Mouse (Mus musculus) heart, embryonic 14.5 days (tissue): ENCODE measurements around the gene Ralgps1. TPM values are rescaled to one million over a fixed set of nuclear protein-coding genes. Genes with fewer than 3 reads are reported as not detected.

Experiments used
- ATAC-seq: fragments of 200-750 bp; cut with Nextera tagmentation; 2 replicates; pipeline ENCODE4 v1.8.0; 2017; ENCODE audit warnings: low read depth, moderate TSS enrichment; ENCODE audit not compliant: insufficient number of reproducible peaks, insufficient read depth, low FRiP score
- H3K27ac ChIP-seq, 2 experiments: fragments of 200-500 bp in 1 of 2; fragments of 300-500 bp in 1 of 2; sonication (generic) in 1 of 2; replicated peaks in 1 of 2; 2 replicates each; pipeline ENCODE4 v1.5.1; 2012 to 2014; ENCODE audit warnings: low read depth in 2 of 2, low read length in 2 of 2, control low read depth in 1 of 2, mild to moderate bottlenecking in 1 of 2, mixed read lengths in 1 of 2; ENCODE audit not compliant: control insufficient read depth in 1 of 2, insufficient read depth in 1 of 2
- H3K27me3 ChIP-seq: fragments of 300-500 bp; sonication (generic); 2 replicates; pipeline ENCODE4 v1.6.1; 2014; ENCODE audit warnings: mild to moderate bottlenecking, low read length, control low read depth; ENCODE audit not compliant: control insufficient read depth, insufficient read depth
- H3K36me3 ChIP-seq: fragments of 300-500 bp; sonication (generic); 2 replicates; pipeline ENCODE4 v1.6.1; 2014; ENCODE audit warnings: mild to moderate bottlenecking, control low read depth, low read length, mixed read lengths; ENCODE audit not compliant: control insufficient read depth, insufficient read depth
- H3K4me1 ChIP-seq, 2 experiments: fragments of 200-500 bp in 1 of 2; fragments of 300-500 bp in 1 of 2; sonication (generic) in 1 of 2; 2 replicates each; pipeline ENCODE4 v1.6.1; 2012 to 2014; ENCODE audit warnings: low read length in 2 of 2, control low read depth in 1 of 2, mixed read lengths in 1 of 2; ENCODE audit not compliant: control insufficient read depth in 2 of 2, insufficient read depth in 2 of 2
- H3K4me2 ChIP-seq: fragments of 300-500 bp; sonication (generic); 2 replicates; pipeline ENCODE4 v1.6.1; 2014; ENCODE audit warnings: mild to moderate bottlenecking, low read length
- H3K4me3 ChIP-seq, 2 experiments: fragments of 200-500 bp in 1 of 2; fragments of 300-500 bp in 1 of 2; sonication (generic) in 1 of 2; 2 replicates each; pipeline ENCODE4 v1.5.1; 2012 to 2014; ENCODE audit warnings: low read length in 2 of 2, mild to moderate bottlenecking in 2 of 2, control low read depth in 1 of 2, low read depth in 1 of 2, moderate library complexity in 1 of 2; ENCODE audit not compliant: control insufficient read depth in 1 of 2, insufficient read depth in 1 of 2
- H3K9ac ChIP-seq: fragments of 300-500 bp; sonication (generic); 2 replicates; pipeline ENCODE4 v1.6.1; 2014; ENCODE audit warnings: mild to moderate bottlenecking, low read length
- H3K9me3 ChIP-seq: fragments of 300-500 bp; sonication (generic); 2 replicates; pipeline ENCODE4 v1.6.1; 2016; ENCODE audit warnings: low read length, control low read depth; ENCODE audit not compliant: control insufficient read depth
- WGBS: fragments of 180-500 bp; shearing (Covaris S2); extraction: QIAGEN DNeasy Blood & Tissue Kit; methylation state at CpG from one replicate; pipeline ENCODE4 v1.1.7; 2014; 5-methylcytosine and 5-hydroxymethylcytosine counted together
- polyA plus RNA-seq: library from polyadenylated mRNA; unstranded; fragments of >200 nt; fragmentation: Nextera tagmentation; extraction: Ambion mirVana; gene quantifications from 2 replicates; pipeline ENCODE4 v1.2.1, GENCODE M21; 2014

The Ralgps1 gene
- polyA plus RNA-seq, 1 experiment from 2014 or later: 6.7 TPM

DNA sequence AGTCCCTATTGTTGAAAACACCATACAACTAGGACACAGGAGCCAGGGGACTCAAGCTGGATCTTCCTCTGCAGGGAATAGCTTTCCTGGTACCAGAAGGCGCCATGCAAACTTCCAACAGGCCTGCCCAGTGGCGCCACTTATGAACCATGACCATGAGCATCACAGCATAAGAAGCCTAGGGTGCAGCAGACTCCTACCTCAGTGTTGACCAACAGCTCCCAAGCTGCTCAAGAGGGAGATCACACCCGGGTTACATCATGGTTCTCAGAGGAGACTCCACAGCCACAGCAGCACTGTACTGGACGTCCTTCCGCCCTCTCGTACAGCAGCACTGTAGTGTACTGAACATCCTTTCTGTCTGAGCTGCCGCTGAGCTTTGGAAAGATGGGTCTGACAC, 188.0 kb downstream of the Ralgps1 start:
- ATAC-seq: no peak
- H3K9ac ChIP-seq: no peak overlapping the region
- no peaks in the 10 kb centered on the region for H3K27me3 ChIP-seq
- no peak overlapping the region for H3K4me3 ChIP-seq
- no peaks in the 10 kb centered on the region for H3K36me3 ChIP-seq
- no peak overlapping the region for H3K4me2 ChIP-seq
- peaks cover 40 to 46% of the 10 kb centered on the region in 2 experiments for H3K4me1 ChIP-seq
- 92% methylated on average over 7 of the region's 7 CpGs for WGBS
- H3K9me3 ChIP-seq: no peaks in the 10 kb centered on the region
- H3K27ac ChIP-seq: no peak overlapping the region

GRCm38 (mm10) chr2:33179930-33180630, 191.2 kb downstream of the Ralgps1 start:
- 69% methylated on average over 16 of the region's 16 CpGs for WGBS
- no peaks in the 10 kb centered on the region for H3K36me3 ChIP-seq

GRCm38 (mm10) chr2:33179171-33179929, 191.9 kb downstream of the Ralgps1 start:
- no peaks in the 10 kb centered on the region for H3K27me3 ChIP-seq
- no peaks in the 10 kb centered on the region for H3K9me3 ChIP-seq
- H3K9ac ChIP-seq: peak overlapping the region; percentile 8; the same call in 1 of the 2 replicates
- peaks cover 25 to 26% of the 10 kb centered on the region in 2 experiments for H3K4me1 ChIP-seq
- 78% methylated on average over 14 of the region's 14 CpGs for WGBS
- no peak overlapping the region for H3K4me3 ChIP-seq
- H3K4me2 ChIP-seq: no peak overlapping the region
- ATAC-seq: no peak
- 0 out of 4 replicates have a peak overlapping the region, but pooled peaks have one; percentile 15 to 29 for H3K27ac ChIP-seq
- H3K36me3 ChIP-seq: no peaks in the 10 kb centered on the region

More at GRCm38 (mm10) chr2:33179930-33180630, 191.2 kb downstream of the Ralgps1 start:
- Histone ChIP-seq H3K9me3 (no peaks in the 10 kb centered on the region), H3K4me3 (no peak overlapping the region), H3K4me2 (no peak overlapping the region), H3K4me1 (peaks cover 27 to 28% of the 10 kb centered on the region in 2 experiments), H3K9ac (0 out of 2 replicates have a peak overlapping the region, but pooled peaks have one; percentile 0), H3K27me3 (no peaks in the 10 kb centered on the region), H3K27ac (0 out of 4 replicates have a peak overlapping the region, but pooled peaks of 1 of the 2 experiments have one; percentile 15)
- ATAC-seq: no peak

GRCm38 (mm10) chr2:33178243-33178932, 192.9 kb downstream of the Ralgps1 start:
- ATAC-seq: no peak
- peak overlapping the region; percentile 45 for H3K4me2 ChIP-seq
- no peaks in the 10 kb centered on the region for H3K9me3 ChIP-seq
- H3K27me3 ChIP-seq: no peaks in the 10 kb centered on the region
- no peak overlapping the region for H3K4me3 ChIP-seq
- peak overlapping the region; percentile 14 to 87; a peak in 3 of 4 replicates for H3K27ac ChIP-seq
- H3K9ac ChIP-seq: peak overlapping the region; percentile 51
- no peaks in the 10 kb centered on the region for H3K36me3 ChIP-seq
- WGBS: 50% methylated on average over 11 of the region's 11 CpGs
- peaks cover 24 to 26% of the 10 kb centered on the region in 2 experiments for H3K4me1 ChIP-seq

DNA sequence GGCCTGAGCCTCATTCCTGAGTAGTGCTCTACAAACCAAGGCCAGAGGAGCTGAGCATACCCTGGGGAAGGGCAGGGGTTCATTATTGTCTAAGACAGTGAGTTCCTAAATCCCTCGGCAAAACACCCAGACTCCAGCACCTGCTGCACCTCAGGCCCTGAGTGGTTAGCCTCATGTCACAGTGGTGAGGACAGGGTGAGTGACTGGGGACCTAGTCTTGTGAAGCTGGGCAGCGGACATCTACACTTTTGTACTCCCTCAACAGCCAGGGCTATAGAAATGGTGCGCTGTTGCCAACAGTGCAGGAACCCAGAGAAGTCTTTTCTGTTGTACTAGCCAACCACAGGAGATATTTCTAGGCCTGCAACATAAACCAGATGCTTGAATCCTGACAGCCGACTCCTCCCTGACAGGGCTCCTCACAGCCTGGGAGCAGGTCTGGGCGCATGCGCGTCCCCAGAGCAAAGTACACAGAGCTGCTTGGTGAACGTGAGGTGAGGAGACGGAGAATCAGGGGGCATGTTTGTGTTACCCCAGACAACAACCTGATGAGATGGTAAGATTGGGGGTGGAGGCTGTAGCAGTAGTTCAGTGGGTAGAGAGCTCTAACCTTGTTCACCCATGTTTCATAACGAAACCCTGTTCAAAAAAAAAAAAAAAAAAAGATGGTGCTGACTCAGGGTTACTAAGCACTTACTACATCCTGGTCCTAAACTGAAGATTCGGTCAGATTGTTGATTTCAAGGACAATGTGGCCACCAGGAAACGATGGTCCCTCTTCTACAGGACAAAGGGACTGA, 193.6 kb downstream of the Ralgps1 start:
- Histone ChIP-seq H3K9ac (peak overlapping the region; percentile 51), H3K36me3 (no peaks in the 10 kb centered on the region), H3K4me3 (no peak overlapping the region), H3K27ac (peak overlapping the region; percentile 80 to 87), H3K27me3 (no peaks in the 10 kb centered on the region), H3K4me2 (peak overlapping the region; percentile 45), H3K9me3 (no peaks in the 10 kb centered on the region), H3K4me1 (peaks cover 24 to 26% of the 10 kb centered on the region in 2 experiments)
- WGBS: 30% methylated on average over 12 of the region's 12 CpGs
- peak; percentile 73 for ATAC-seq

GRCm38 (mm10) chr2:33176921-33177320, 194.4 kb downstream of the Ralgps1 start:
- 50% methylated on average over 2 of the region's 2 CpGs for WGBS
- H3K4me3 ChIP-seq: no peak overlapping the region
- H3K36me3 ChIP-seq: peaks cover 3% of the 10 kb centered on the region; the same call in 1 of the 2 replicates
- ATAC-seq: no peak
- 0 out of 2 replicates have a peak overlapping the region, but pooled peaks have one; percentile 45 for H3K4me2 ChIP-seq
- H3K27ac ChIP-seq: peak overlapping the region; percentile 80 to 87
- no peaks in the 10 kb centered on the region for H3K27me3 ChIP-seq
- H3K9ac ChIP-seq: peak overlapping the region; percentile 49; the same call in 1 of the 2 replicates
- no peaks in the 10 kb centered on the region for H3K9me3 ChIP-seq
- peaks cover 24 to 26% of the 10 kb centered on the region in 2 experiments for H3K4me1 ChIP-seq
